Mouse (Mus musculus): ENCODE measurements around the gene Crybg2. TPM values are rescaled to one million over a fixed set of nuclear protein-coding genes. Genes with fewer than 3 reads are reported as not detected.

Crybg2 gene
- polyA plus RNA-seq, 1 experiment = 17.7 TPM

Other genes starting within 250 kb of the Crybg2 start
- 15.9 and 17.9 TPM in 2 replicates for gene Rps6ka1, start 173.0 kb upstream of the Crybg2 start, polyA plus RNA-seq (2012; rRNA removed)
- 131 and 148 TPM in 2 replicates for gene Hmgn2, start 92.2 kb upstream of the Crybg2 start, polyA plus RNA-seq (2012; rRNA removed)
- 35.0 and 35.6 TPM in 2 replicates for gene Dhdds, start 59.9 kb upstream of the Crybg2 start, polyA plus RNA-seq (2012; rRNA removed)
- gene Lin28a, start 42.0 kb upstream of the Crybg2 start, polyA plus RNA-seq (2012; rRNA removed) = not detected in 2 replicates
- gene Zfp683, start 7.0 kb upstream of the Crybg2 start, polyA plus RNA-seq (2012; rRNA removed) = 0.37 and 0.44 TPM in 2 replicates
- gene Cd52, start 34.3 kb downstream of the Crybg2 start, polyA plus RNA-seq (2012; rRNA removed) = 31.3 and 32.6 TPM in 2 replicates
- 4.1 and 4.2 TPM in 2 replicates for gene Ubxn11, start 41.8 kb downstream of the Crybg2 start, polyA plus RNA-seq (2012; rRNA removed)
- gene Sh3bgrl3, start 68.0 kb downstream of the Crybg2 start, polyA plus RNA-seq (2012; rRNA removed) = 337 and 349 TPM in 2 replicates
- 22.9 and 23.6 TPM in 2 replicates for gene Cep85, start 126.3 kb downstream of the Crybg2 start, polyA plus RNA-seq (2012; rRNA removed)
- gene Gm7534, start 142.2 kb downstream of the Crybg2 start, polyA plus RNA-seq (2012; rRNA removed) = not detected in 2 replicates
- 0.50 and 1.0 TPM in 2 replicates for gene Catsper4, start 166.6 kb downstream of the Crybg2 start, polyA plus RNA-seq (2012; rRNA removed)
- 11.5 and 13.1 TPM in 2 replicates for gene Cnksr1, start 177.6 kb downstream of the Crybg2 start, polyA plus RNA-seq (2012; rRNA removed)
- gene E130218I03Rik, start 182.8 kb downstream of the Crybg2 start, polyA plus RNA-seq (2012; rRNA removed) = not detected in 2 replicates
- 8.9 and 11.0 TPM in 2 replicates for gene Zfp593, start 184.8 kb downstream of the Crybg2 start, polyA plus RNA-seq (2012; rRNA removed)
- not detected in 2 replicates for gene Gm30191, start 186.1 kb downstream of the Crybg2 start, polyA plus RNA-seq (2012; rRNA removed)
- 13.7 TPM in 2 replicates for gene Grrp1, start 193.3 kb downstream of the Crybg2 start, polyA plus RNA-seq (2012; rRNA removed)
- 5.8 and 7.5 TPM in 2 replicates for gene Pdik1l, start 227.1 kb downstream of the Crybg2 start, polyA plus RNA-seq (2012; rRNA removed)